Mouse (Mus musculus) cerebral cortex, adult 2 months (tissue): Measurements from ENCODE around the gene G6pc2.

Experiments used
- WGBS: fragments of 180-500 bp; shearing (Covaris S2); methylation state at CpG from one replicate; pipeline ENCODE4 v1.1.7; 2018; 5-methylcytosine and 5-hydroxymethylcytosine counted together

G6pc2 gene

DNA sequence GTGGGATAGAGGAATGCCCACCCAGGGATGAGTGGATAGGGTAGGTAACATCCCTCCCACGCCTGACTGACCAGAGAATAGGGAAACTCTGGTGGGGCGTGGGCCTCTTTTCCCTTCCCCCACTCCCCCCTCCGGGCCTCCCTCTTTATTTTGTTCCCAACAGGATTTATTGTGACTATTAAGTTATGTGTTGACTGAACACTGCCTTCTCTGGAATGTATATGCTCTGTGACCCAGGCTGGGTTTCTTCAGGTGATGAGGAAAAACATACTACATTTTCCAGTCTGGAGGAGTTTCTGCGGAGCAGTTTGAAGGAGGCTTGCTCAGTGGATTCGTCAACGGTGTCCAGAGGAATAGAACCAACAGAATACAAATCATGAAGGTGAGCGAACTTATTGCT lies at the start of gene G6pc2:
Gene G6pc2, plus strand, starts transcription at position 301 of the 400 bp plus-strand sequence.
- 83% methylated on average over 7 of the region's 7 CpGs for WGBS

- 61% methylated on average over 9 of the region's 9 CpGs for WGBS
These were observed 40.3 kb upstream of the G6pc2 start for GRCm38 (mm10) chr2:69170395-69171077.

DNA sequence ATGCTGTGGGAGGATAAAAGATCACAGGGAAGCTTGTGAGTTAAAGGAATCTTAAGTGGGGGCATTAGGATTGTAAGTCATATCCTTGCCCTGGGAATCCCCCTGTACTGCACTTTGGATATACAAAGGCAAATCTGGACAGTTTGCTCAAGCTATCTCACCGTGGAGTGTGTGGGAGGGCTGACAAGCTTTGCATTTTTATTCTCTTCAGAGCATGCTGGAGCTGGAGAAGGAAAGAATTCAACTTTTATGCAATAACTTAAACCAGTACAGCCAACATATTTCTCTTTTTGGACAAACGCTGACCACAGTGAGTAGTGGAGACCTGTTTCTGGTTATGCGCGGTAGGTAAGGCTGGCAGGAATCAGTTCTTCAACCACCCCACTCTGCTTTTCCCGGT lies 35.6 kb upstream of the G6pc2 start:
- WGBS, result 53% methylated on average over 5 of the region's 5 CpGs

- WGBS, result 94% methylated on average over 4 of the region's 4 CpGs
These were observed 31.2 kb upstream of the G6pc2 start for GRCm38 (mm10) chr2:69179721-69180120.

- WGBS, result 98% methylated on average over 2 of the region's 2 CpGs
These were observed 22.9 kb upstream of the G6pc2 start for GRCm38 (mm10) chr2:69187990-69188389.

DNA sequence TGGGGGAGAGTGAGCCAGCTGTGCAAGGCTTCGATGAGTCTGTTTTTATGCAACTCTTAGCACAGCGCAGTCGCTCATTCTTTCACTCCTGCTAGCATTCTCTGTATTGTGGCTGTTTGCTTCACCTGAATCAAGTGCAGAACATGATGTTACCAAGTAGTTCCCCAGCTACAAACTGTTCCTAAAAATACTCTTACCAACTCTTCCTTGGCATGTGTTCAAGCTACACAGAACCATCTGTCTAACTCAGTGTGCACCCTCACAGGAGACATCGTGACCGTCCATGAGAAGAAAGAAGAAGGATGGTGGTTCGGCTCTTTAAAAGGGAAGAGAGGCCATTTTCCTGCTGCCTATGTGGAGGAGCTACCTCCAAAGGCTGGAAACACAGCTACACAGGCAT lies 22.1 kb upstream of the G6pc2 start:
- WGBS, result 54% methylated on average over 6 of the region's 6 CpGs

DNA sequence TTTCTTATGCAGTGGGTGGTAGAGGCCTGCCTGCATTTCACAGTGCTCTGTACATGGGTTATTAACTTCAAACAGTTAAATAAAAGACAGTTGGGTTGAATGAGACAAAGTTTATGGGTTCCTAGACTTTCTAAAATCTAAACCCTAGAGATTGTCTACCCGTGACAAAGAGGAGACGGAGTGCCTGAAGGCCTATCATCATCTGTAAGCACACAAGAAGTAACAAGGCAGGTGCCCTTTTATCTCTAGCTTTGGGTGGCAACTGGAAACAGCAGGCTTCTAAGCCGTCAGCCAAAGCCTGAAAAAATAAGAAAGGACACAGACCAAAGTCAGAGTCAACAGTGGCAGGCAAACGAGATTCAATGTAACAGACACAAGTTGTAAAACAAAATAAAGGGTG lies 21.7 kb upstream of the G6pc2 start:
- 92% methylated on average over 4 of the region's 4 CpGs for WGBS

- 87% methylated on average over 5 of the region's 5 CpGs for WGBS
These were observed 19.8 kb upstream of the G6pc2 start for GRCm38 (mm10) chr2:69191059-69191458.

- WGBS, result 78% methylated on average over 5 of the region's 5 CpGs
These were observed 17.3 kb upstream of the G6pc2 start for GRCm38 (mm10) chr2:69193555-69193954.

DNA sequence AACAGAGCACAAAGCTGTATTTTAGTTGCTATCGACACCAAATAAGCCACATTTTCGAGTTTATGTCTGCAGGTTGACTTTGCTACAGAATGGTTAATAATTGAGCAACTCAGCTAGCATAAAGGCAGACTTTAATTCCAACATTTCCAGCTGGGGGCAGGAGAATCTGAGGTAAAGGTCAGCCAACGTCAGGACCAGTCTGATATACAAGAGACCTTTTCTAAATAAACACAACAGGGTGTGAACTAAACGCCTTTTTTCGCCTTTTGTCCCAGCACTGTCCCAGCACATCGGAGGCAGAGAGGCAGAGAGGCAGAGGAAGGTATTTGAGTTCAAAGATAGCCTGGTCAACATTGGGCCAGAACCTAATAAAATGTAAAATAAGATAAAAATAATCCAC lies 5.7 kb upstream of the G6pc2 start:
- WGBS, result 13% methylated on average over 6 of the region's 6 CpGs

DNA sequence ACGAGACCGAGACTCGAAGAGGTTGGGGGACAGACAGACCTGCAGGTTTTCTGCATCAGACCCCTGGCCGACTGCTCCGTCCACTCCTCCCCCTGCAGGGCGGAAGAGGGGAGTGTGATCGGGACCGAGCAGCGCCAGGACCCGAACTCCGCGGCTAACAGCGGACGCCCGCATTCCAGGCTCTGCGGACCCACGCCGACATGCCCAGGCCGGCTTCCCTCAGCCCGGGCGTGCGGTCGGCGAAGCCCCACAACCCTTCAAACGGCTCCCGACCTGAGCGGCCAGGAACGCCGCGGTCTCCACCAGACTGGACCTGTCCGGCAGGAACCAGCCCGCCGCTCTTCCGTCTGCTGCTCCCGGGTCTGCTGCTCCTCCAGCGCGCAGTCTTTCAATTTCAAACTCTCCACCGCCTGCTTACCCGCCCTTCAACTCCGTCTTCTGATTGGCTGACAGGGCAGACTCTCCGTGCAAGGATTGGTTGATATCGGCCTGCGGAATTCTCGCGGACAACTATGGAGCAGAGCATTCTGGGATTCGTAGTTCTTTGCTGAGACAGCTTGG lies 5.0 kb upstream of the G6pc2 start, which contains the start of gene Spc25:
Gene Spc25, minus strand, starts transcription at position 404 of the 561 bp plus-strand sequence.
- WGBS, result 1% methylated on average over 46 of the region's 46 CpGs

DNA sequence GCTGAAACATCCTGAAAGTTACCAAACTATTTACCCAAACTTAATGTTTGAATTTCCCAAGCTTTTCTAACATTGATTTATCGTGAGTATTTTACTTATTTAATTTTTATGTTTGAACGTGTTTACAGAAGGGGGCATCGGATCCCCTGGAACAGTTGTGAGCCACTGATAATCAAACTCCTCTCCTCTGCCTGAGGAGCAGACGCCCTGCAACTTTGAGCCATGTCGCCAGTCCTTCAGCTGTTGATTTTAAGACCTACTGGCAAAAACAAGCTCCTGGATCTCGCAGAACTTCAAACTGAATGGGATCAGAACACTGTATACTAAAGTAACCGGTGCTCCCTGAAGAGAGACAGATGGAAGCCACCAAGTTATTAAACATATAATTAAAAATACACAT lies 4.3 kb upstream of the G6pc2 start:
- WGBS, result 22% methylated on average over 7 of the region's 7 CpGs

GRCm38 (mm10) chr2:69209684-69210083 lies 1.2 kb upstream of the G6pc2 start:
- WGBS, result 86% methylated on average over 3 of the region's 3 CpGs

DNA sequence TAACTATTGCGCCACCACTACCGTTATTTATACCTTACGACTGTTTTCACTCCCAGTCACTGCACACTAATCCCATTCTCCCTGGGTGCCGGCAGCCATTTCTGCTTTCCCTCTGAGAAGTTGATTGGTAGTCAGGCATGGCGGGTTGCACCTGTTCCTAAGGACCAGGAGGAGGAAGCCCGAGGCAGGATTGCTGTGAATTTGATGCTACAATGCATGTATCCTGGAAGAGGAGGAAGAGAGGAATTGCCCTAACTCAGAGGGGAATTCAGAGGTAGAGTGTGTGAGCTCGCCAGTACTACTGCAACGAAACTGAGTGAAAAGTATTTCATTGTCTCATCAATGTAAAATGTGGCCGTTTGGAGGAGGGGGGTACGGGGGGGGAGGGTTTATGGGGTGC lies 1.8 kb downstream of the G6pc2 start:
- 60% methylated on average over 10 of the region's 10 CpGs for WGBS

GRCm38 (mm10) chr2:69215242-69215641 lies 4.4 kb downstream of the G6pc2 start:
- 68% methylated on average over 7 of the region's 7 CpGs for WGBS

DNA sequence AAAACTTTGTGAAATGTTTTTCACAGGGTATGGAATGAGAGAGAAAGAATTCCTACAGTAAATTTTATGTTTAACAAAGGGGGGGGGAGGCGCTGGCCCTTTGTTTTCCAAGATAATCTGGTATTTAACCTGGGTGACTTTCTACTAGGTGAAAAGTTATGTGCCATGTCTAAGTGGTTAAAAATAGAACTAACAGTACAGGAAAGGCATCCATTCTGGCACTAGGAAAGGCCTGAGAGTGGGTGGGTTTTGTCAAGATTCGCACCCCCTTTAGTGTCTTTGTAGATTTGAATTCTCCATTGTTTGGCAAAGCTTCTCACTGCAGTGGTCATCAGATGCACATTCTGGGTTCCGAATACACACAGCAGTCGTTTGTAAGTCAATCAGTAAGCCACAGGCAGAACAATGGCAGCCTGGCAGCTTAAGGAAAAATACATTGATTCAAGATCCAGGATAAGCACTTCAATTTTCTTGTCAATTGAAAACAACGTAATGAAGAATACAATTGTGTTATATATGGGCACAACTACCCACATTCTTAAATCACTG lies 11.1 kb downstream of the G6pc2 start:
- WGBS, result 57% methylated on average over 5 of the region's 5 CpGs

DNA sequence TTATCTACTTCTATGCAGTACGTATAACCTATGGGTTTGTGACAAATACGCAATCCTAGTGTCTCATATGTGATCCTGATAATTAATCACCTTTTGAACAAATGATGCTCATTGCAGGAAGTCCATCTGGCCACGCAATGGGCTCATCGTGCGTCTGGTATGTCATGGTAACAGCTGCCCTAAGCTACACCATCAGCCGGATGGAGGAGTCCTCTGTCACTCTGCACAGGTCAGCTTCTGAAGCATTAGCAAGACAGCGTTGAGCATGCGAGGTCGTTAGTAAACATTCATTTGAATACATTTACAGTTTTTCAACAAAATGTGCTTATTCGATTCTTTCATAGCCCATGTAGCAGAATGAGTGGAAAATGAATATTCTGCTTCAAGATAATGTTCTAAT lies 11.9 kb downstream of the G6pc2 start:
- WGBS, result 59% methylated on average over 10 of the region's 10 CpGs

DNA sequence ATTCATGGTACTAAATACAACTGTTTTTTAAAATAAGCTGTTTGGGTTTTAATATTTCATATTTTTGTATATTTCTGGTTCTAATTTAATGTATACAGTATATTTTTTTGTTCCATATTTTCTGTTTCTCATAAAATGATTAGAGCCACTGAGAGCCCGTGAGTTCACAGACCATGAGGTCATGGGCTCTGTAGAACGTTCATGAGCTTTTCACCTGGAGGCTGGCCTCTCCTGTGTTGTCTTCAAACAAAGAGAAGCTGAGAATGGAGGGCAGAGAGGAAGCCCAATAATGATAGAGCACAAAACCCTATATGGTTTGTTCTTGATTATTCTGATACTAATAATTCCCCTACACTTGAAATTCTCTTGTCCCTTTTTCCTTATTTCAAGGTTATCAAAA lies 13.9 kb downstream of the G6pc2 start:
- 70% methylated on average over 2 of the region's 2 CpGs for WGBS

- 95% methylated on average over 9 of the region's 9 CpGs for WGBS
These were observed 16.0 kb downstream of the G6pc2 start for GRCm38 (mm10) chr2:69226876-69227275.

DNA sequence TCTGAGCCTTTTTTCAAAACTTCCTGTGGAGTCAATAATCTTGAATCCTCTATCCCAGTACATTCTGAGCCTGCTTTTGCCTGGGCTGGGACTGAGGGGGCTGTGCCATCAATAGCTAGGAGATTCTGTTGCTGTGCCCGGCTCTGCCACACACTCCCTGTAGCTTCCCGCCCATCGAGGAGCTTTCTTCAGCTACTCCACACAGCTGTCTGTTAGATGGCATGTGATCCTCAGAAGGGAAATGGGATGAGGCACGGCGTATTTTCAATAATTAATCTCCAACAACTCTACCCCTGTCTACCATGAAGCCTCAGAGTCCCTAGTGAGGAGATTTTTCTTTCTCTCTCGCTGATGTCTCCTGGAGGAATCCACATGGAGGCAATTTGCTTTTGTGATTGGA lies 17.8 kb downstream of the G6pc2 start:
- WGBS, result 81% methylated on average over 6 of the region's 6 CpGs

- 79% methylated on average over 2 of the region's 2 CpGs for WGBS
These were observed 19.3 kb downstream of the G6pc2 start for GRCm38 (mm10) chr2:69230137-69230536.

DNA sequence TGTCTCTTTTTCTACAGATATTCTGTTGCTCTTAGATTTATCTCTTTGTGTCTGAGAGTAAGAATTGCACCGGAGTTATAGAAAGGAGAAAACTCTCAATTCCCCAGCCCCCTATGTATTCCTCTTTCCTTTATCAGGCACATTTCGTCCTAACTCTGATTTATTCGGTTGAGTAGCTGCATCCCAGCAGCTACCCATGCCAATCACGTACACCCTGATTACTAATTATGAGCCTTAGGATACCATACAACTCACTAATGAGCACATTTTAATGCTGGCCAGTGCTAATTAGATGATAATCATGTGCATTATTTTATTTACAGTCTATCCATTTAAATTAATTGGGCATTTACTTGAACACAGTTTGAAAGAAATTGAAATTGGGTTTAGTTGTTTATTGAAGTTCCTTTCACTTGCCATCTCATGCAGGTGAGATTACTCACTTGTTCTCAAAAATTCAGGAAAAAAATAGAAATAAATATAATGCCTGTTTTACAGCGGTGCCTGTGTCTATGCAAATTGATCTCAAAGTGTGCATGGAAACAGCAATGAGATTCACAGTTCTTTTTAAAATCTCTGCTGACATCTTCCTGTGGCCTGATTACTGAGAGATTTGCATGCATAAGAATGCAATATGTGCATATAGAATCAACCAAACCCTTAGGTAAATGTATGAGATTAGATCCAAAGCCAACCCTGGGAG lies 24.3 kb downstream of the G6pc2 start:
- 47% methylated on average over 5 of the region's 5 CpGs for WGBS

GRCm38 (mm10) chr2:69239315-69239714 lies 28.4 kb downstream of the G6pc2 start:
- 95% methylated on average over 9 of the region's 9 CpGs for WGBS
